Mouse (Mus musculus) stomach, embryonic 14.5 days (tissue): Measurements from ENCODE around the gene Lmtk3. TPM values are rescaled to one million over a fixed set of nuclear protein-coding genes. Genes with fewer than 3 reads are reported as not detected.
A peak's percentile ranks its signal among the peaks of the same experiment; 100 is the strongest.

Experiments
- ATAC-seq: fragments of 200-750 bp; cut with Nextera tagmentation; 2 replicates; pipeline ENCODE4 v1.8.0; 2017; ENCODE audit warnings: low read depth, moderate TSS enrichment; ENCODE audit not compliant: insufficient number of reproducible peaks, insufficient read depth, low FRiP score
- H3K27ac ChIP-seq: fragments of 300-500 bp; sonication (generic); 2 replicates; pipeline ENCODE4 v1.5.1; 2014; ENCODE audit warnings: mild to moderate bottlenecking, low read length, moderate library complexity, mixed read lengths
- H3K27me3 ChIP-seq: fragments of 300-500 bp; sonication (generic); 2 replicates; pipeline ENCODE4 v1.6.1; 2014; ENCODE audit warnings: low read length, control low read depth, mixed read lengths; ENCODE audit not compliant: control insufficient read depth, insufficient read depth
- H3K36me3 ChIP-seq: fragments of 300-500 bp; sonication (generic); 2 replicates; pipeline ENCODE4 v1.6.1; 2014; ENCODE audit warnings: mild to moderate bottlenecking, control low read depth, low read length, moderate library complexity, mixed read lengths; ENCODE audit not compliant: control insufficient read depth, insufficient read depth
- H3K4me1 ChIP-seq: fragments of 300-500 bp; sonication (generic); 2 replicates; pipeline ENCODE4 v1.6.1; 2014; ENCODE audit warnings: low read length, control low read depth, mixed read lengths; ENCODE audit not compliant: control insufficient read depth, insufficient read depth
- H3K4me2 ChIP-seq: fragments of 300-500 bp; sonication (generic); replicated peaks from 2 replicates; pipeline ENCODE4 v1.6.1; 2014; ENCODE audit warnings: low read depth, low read length, control low read depth
- H3K4me3 ChIP-seq: fragments of 300-500 bp; sonication (generic); 2 replicates; pipeline ENCODE4 v1.5.1; 2014; ENCODE audit warnings: low read depth, low read length, control low read depth
- H3K9ac ChIP-seq: fragments of 300-500 bp; sonication (generic); replicated peaks from 2 replicates; pipeline ENCODE4 v1.6.1; 2014; ENCODE audit warnings: low read depth, mild to moderate bottlenecking, control low read depth, low read length, moderate library complexity, mixed read lengths
- H3K9me3 ChIP-seq: fragments of 300-500 bp; sonication (generic); 2 replicates; pipeline ENCODE4 v1.6.1; 2016; ENCODE audit warnings: low read depth, low read length, control low read depth; ENCODE audit not compliant: control insufficient read depth
- WGBS: fragments of 180-500 bp; shearing (Covaris S2); extraction: QIAGEN DNeasy Blood & Tissue Kit; methylation state at CpG from one replicate; pipeline ENCODE4 v1.1.7; 2014; 5-methylcytosine and 5-hydroxymethylcytosine counted together
- polyA plus RNA-seq: library from polyadenylated mRNA; unstranded; fragments of >200 nt; fragmentation: Nextera tagmentation; extraction: Ambion mirVana; gene quantifications from 2 replicates; pipeline ENCODE4 v1.2.1, GENCODE M21; 2014

Gene Lmtk3
- polyA plus RNA-seq, 1 experiment from 2014 or later, result 2.5 TPM

GRCm38 (mm10) chr7:45786661-45787413 lies 3.3 kb downstream of the Lmtk3 start:
- WGBS, result 8% methylated on average over 17 of the region's 17 CpGs
- no peak overlapping the region for H3K27ac ChIP-seq
- H3K4me1 ChIP-seq, result peaks cover 24% of the 10 kb centered on the region
- ATAC-seq, result 0 out of 2 replicates have a peak, but pooled peaks have one; percentile 8
- no peaks in the 10 kb centered on the region for H3K9me3 ChIP-seq
- peak overlapping the region; percentile 56 for H3K4me3 ChIP-seq
- no peak overlapping the region for H3K9ac ChIP-seq
- H3K36me3 ChIP-seq, result peaks cover 12% of the 10 kb centered on the region
- H3K4me2 ChIP-seq, result peak overlapping the region; percentile 84
- H3K27me3 ChIP-seq, result no peaks in the 10 kb centered on the region

- Histone ChIP-seq H3K27me3 (no peaks in the 10 kb centered on the region), H3K9me3 (no peaks in the 10 kb centered on the region), H3K4me3 (no peak overlapping the region), H3K9ac (no peak overlapping the region), H3K4me1 (peaks cover 24% of the 10 kb centered on the region), H3K27ac (no peak overlapping the region), H3K4me2 (no peak overlapping the region), H3K36me3 (peaks cover 12% of the 10 kb centered on the region)
- WGBS, result 79% methylated on average over 22 of the region's 22 CpGs
- ATAC-seq, result no peak
Observed at GRCm38 (mm10) chr7:45787642-45788041, 4.1 kb downstream of the Lmtk3 start.

DNA sequence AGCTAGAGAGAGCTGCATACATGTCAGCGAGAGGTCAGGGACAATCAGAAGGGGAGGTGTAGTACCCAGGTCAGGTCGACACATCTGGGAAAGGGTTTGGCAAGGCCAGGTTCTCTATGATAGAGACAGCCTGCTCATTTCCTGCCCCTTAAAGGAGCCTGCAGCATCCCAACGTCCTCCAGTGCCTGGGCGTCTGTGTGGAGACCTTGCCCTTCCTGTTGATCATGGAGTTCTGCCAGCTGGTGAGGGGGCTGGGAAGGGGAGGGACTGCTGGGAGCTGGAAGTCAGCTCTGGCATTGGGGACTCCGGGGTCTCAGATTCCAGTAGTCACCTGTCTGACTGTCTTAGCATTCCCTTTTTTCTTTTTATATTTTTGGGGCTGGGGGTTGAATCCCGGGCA lies 7.2 kb downstream of the Lmtk3 start:
- H3K9ac ChIP-seq, result no peak overlapping the region
- peaks cover 12% of the 10 kb centered on the region for H3K36me3 ChIP-seq
- H3K9me3 ChIP-seq, result no peaks in the 10 kb centered on the region
- no peaks in the 10 kb centered on the region for H3K27me3 ChIP-seq
- H3K4me2 ChIP-seq, result no peak overlapping the region
- H3K4me1 ChIP-seq, result peaks cover 12% of the 10 kb centered on the region; the same call in 1 of the 2 replicates
- ATAC-seq, result no peak
- no peak overlapping the region for H3K4me3 ChIP-seq
- WGBS, result 68% methylated on average over 6 of the region's 6 CpGs
- no peak overlapping the region for H3K27ac ChIP-seq

DNA sequence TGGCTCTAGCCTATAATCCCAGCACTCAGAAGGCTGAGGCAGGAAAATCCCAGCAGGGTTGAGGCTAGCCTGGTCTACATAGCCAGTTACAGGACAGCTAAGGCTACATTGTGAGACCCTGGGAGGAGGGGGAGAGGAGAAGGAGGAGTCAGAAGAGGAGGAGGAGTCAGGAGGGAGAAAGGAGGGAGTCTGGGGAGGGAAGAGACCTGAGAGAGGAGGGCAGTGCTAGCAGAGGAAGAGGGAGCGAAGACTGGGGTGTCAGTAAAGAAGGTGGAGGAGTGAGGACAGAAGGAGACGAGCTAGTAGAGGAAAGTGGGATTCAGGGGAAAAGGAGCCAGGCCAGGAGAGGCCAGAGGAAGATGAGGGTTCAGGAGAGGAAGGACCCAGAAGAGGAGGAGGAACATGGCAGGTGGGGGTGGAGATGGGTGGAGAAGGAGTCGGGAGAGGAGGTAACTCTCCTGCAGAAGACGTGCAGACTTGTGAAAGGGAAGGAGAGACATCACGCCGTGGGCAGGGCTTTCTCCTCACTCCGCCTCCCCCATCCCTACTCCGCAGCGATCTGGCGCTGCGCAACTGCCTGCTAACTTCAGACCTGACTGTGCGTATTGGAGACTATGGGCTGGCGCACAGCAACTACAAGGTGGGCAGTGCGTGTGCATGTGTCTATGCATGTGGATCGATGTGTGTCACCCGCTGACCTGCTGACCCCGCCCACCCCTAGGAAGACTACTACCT lies 8.4 kb downstream of the Lmtk3 start:
- Histone ChIP-seq H3K36me3 (peaks cover 12% of the 10 kb centered on the region), H3K4me1 (no peaks in the 10 kb centered on the region), H3K4me2 (no peak overlapping the region), H3K9me3 (no peaks in the 10 kb centered on the region), H3K27me3 (no peaks in the 10 kb centered on the region; the same call in 1 of the 2 replicates), H3K4me3 (no peak overlapping the region), H3K27ac (no peak overlapping the region), H3K9ac (no peak overlapping the region)
- no peak for ATAC-seq
- WGBS, result 73% methylated on average over 17 of the region's 17 CpGs

GRCm38 (mm10) chr7:45793240-45793639 lies 9.7 kb downstream of the Lmtk3 start:
- 90% methylated on average over 24 of the region's 24 CpGs for WGBS
- Histone ChIP-seq H3K36me3 (peaks cover 12% of the 10 kb centered on the region), H3K4me3 (no peak overlapping the region)

DNA sequence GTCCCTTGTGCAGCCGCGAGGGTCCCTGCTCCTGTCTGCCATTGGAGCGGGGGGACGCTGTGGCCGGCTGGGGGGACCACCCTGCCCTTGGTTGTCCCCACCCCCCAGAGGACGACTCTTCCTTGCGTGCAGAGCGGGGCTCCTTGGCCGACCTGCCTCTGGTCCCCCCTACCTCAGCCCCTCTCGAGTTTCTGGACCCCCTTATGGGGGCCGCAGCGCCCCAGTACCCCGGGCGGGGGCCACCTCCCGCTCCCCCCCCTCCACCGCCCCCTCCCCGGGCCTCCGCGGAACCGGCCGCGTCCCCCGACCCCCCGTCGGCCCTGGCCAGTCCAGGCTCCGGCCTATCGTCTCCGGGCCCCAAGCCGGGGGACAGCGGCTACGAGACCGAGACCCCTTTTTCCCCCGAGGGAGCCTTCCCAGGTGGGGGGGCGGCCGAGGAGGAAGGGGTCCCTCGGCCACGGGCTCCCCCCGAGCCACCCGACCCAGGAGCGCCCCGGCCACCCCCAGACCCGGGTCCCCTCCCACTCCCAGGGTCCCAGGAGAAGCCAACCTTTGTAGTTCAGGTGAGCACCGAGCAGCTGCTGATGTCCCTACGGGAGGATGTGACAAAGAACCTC lies 10.5 kb downstream of the Lmtk3 start:
- ATAC-seq, result no peak
- Histone ChIP-seq H3K4me2 (no peak overlapping the region), H3K36me3 (peaks cover 9% of the 10 kb centered on the region), H3K27me3 (peaks cover 8% of the 10 kb centered on the region; the same call in 1 of the 2 replicates), H3K27ac (no peak overlapping the region), H3K9ac (no peak overlapping the region), H3K4me1 (peaks cover 8% of the 10 kb centered on the region; the same call in 1 of the 2 replicates), H3K9me3 (no peaks in the 10 kb centered on the region), H3K4me3 (no peak overlapping the region)
- 87% methylated on average over 40 of the region's 44 CpGs for whole genome bisulfite sequencing

More at GRCm38 (mm10) chr7:45793240-45793639, 9.7 kb downstream of the Lmtk3 start:
- no peak for ATAC-seq
- Histone ChIP-seq H3K27ac (no peak overlapping the region), H3K4me2 (no peak overlapping the region), H3K9me3 (no peaks in the 10 kb centered on the region), H3K9ac (no peak overlapping the region), H3K4me1 (peaks cover 8% of the 10 kb centered on the region; the same call in 1 of the 2 replicates), H3K27me3 (peaks cover 8% of the 10 kb centered on the region; the same call in 1 of the 2 replicates)

GRCm38 (mm10) chr7:45794971-45795370 lies 11.4 kb downstream of the Lmtk3 start:
- WGBS, result 96% methylated on average over 26 of the region's 29 CpGs
- H3K4me2 ChIP-seq, result no peak overlapping the region
- H3K9me3 ChIP-seq, result no peaks in the 10 kb centered on the region
- H3K4me1 ChIP-seq, result peaks cover 9% of the 10 kb centered on the region; the same call in 1 of the 2 replicates
- H3K27me3 ChIP-seq, result peaks cover 8% of the 10 kb centered on the region; the same call in 1 of the 2 replicates
- peaks cover under 1% of the 10 kb centered on the region; the same call in 1 of the 2 replicates for H3K36me3 ChIP-seq
- ATAC-seq, result no peak
- no peak overlapping the region for H3K9ac ChIP-seq
- no peak overlapping the region for H3K4me3 ChIP-seq
- H3K27ac ChIP-seq, result no peak overlapping the region

DNA sequence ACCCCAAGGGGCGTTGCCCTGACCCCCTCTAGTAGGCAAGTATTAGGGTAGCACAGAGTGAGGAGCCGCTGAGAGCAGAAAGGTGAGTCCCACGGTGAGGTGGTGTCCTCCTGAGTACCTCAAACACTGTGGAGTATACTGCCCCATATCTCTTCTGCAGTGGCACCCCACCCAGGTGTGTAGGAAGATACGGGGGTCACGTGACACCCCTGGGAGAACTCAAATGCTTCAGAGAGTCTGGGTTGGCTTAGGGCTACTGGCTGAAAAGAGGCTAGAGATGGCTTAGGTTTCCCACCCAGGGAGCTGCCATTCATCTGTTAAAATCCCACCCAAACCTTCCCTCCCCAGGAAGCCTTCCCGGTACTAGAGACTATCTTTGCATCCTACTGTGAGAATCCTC lies 13.4 kb downstream of the Lmtk3 start:
- H3K27me3 ChIP-seq, result peaks cover 8% of the 10 kb centered on the region; the same call in 1 of the 2 replicates
- no peak overlapping the region for H3K9ac ChIP-seq
- 48% methylated on average over 6 of the region's 6 CpGs for WGBS
- H3K4me1 ChIP-seq, result peaks cover 16% of the 10 kb centered on the region; the same call in 1 of the 2 replicates
- ATAC-seq, result no peak
- H3K9me3 ChIP-seq, result no peaks in the 10 kb centered on the region
- no peaks in the 10 kb centered on the region; the same call in 1 of the 2 replicates for H3K36me3 ChIP-seq
- no peak overlapping the region for H3K4me3 ChIP-seq
- H3K4me2 ChIP-seq, result 0 out of 2 replicates have a peak overlapping the region, but pooled peaks have one; percentile 73
- no peak overlapping the region for H3K27ac ChIP-seq
